Mouse (Mus musculus) heart, postnatal 0 days (tissue): ENCODE results near the gene Tat. TPM values are rescaled to one million over a fixed set of nuclear protein-coding genes. Genes with fewer than 3 reads are reported as not detected.

Experiments used
- ATAC-seq: fragments of 200-750 bp; cut with Nextera tagmentation; 2 replicates; pipeline ENCODE4 v1.8.0; 2017; ENCODE audit warnings: low read depth, moderate number of reproducible peaks, moderate library complexity; ENCODE audit not compliant: insufficient read depth
- DNase-seq: peaks from one replicate; pipeline ENCODE4 v3.0.0-alpha.2; 2016; ENCODE audit warnings: low spot score
- H3K27ac ChIP-seq: fragments of 300-500 bp; sonication (generic); 2 replicates; pipeline ENCODE4 v1.5.1; 2014; ENCODE audit warnings: low read depth, mild to moderate bottlenecking
- H3K27me3 ChIP-seq: fragments of 300-500 bp; sonication (generic); 2 replicates; pipeline ENCODE4 v1.6.1; 2014; ENCODE audit warnings: low read length, mixed read lengths; ENCODE audit not compliant: control insufficient read depth, insufficient read depth
- H3K36me3 ChIP-seq: fragments of 300-500 bp; sonication (generic); replicated peaks from 2 replicates; pipeline ENCODE4 v1.6.1; 2014; ENCODE audit warnings: low read length, mixed read lengths; ENCODE audit not compliant: control insufficient read depth, insufficient read depth
- H3K4me1 ChIP-seq: fragments of 300-500 bp; sonication (generic); 2 replicates; pipeline ENCODE4 v1.6.1; 2014; ENCODE audit warnings: antibody characterized with exemption; ENCODE audit not compliant: control insufficient read depth, insufficient read depth
- H3K4me2 ChIP-seq: fragments of 300-500 bp; sonication (generic); 2 replicates; pipeline ENCODE4 v1.6.1; 2014; ENCODE audit warnings: low read depth, mild to moderate bottlenecking, low read length, moderate library complexity
- H3K4me3 ChIP-seq: fragments of 300-500 bp; sonication (generic); 2 replicates; pipeline ENCODE4 v1.5.1; 2014; ENCODE audit warnings: low read depth, low read length
- H3K9ac ChIP-seq: fragments of 300-500 bp; sonication (generic); replicated peaks from 2 replicates; pipeline ENCODE4 v1.6.1; 2014; ENCODE audit warnings: low read depth, low read length, mixed read lengths
- H3K9me3 ChIP-seq: fragments of 300-500 bp; sonication (generic); replicated peaks from 2 replicates; pipeline ENCODE4 v1.6.1; 2016; ENCODE audit warnings: low read length; ENCODE audit not compliant: control insufficient read depth
- CTCF ChIP-seq: IDR thresholded peaks from 2 replicates; pipeline ENCODE4 v1.5.1; 2016; ENCODE audit warnings: antibody characterized with exemption, control low read depth, low read depth
- EP300 ChIP-seq: IDR thresholded peaks from 2 replicates; pipeline ENCODE4 v1.6.1; 2016; ENCODE audit warnings: antibody characterized with exemption, low read depth
- WGBS: fragments of 180-500 bp; shearing (Covaris S2); extraction: QIAGEN DNeasy Blood & Tissue Kit; methylation state at CpG from one replicate; pipeline ENCODE4 v1.1.7; 2014; 5-methylcytosine and 5-hydroxymethylcytosine counted together
- polyA plus RNA-seq: library from polyadenylated mRNA; unstranded; fragments of >200 nt; fragmentation: Nextera tagmentation; extraction: Ambion mirVana; gene quantifications from 2 replicates; pipeline ENCODE4 v1.2.1, GENCODE M21; 2015
- total RNA-seq: library from RNA; depleted of rRNA; stranded (reverse); fragments of >200 nt; gene quantifications from 2 replicates; pipeline ENCODE4 v1.2.3, GENCODE M21; 2014; ENCODE audit warnings: low replicate concordance

The Tat gene
- total and polyA plus RNA-seq, 2 experiments from 2014 or later = 0.26 to 2.9 TPM

DNA sequence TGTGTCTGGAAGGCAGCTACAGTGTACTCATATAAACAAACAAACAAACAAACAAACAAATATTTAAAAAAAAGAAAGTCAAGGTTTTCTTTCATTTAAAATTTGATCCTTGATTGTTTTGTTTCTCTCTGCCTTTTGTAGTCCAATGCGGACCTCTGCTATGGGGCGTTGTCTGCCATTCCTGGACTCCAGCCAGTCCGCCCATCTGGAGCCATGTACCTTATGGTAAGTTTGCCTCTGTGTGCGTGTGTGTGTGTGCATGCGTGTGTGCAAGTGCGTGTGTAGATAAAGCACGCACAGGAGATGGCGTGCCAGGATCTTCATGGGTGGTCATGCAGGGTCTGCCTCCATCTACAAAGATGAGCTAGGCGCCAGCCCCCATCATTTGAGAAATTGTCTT, 7.1 kb downstream of the Tat start:
- H3K36me3 ChIP-seq = no peaks in the 10 kb centered on the region
- no peaks in the 10 kb centered on the region for H3K9me3 ChIP-seq
- no peak overlapping the region for H3K4me2 ChIP-seq
- no peaks in the 10 kb centered on the region for H3K27me3 ChIP-seq
- no peak overlapping the region for H3K9ac ChIP-seq
- no peak overlapping the region for H3K27ac ChIP-seq
- H3K4me3 ChIP-seq = no peak overlapping the region
- H3K4me1 ChIP-seq = no peaks in the 10 kb centered on the region
- 88% methylated on average over 9 of the region's 9 CpGs for WGBS
- no peak for TF ChIP-seq EP300
- TF ChIP-seq CTCF = no peak
- DNase-seq = no peak
- no peak for ATAC-seq

DNA sequence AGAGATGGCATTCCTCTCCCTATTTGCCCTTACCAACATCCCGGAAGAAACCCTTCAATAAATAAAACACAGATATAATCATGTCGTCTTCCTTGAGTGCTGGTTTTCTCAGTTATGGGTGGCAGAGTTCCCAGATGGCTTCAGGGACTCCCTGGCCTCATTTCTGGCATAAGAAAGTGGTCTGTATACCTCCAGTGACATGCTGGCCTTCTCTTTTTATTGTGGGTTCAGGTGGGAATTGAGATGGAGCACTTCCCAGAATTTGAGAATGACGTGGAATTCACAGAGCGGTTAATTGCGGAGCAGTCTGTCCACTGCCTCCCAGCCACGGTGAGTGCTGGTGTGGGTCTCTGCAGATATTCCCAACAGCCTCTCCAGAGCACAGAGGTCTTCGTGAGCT, 7.8 kb downstream of the Tat start:
- TF ChIP-seq EP300 = no peak
- TF ChIP-seq CTCF = no peak
- ATAC-seq (no peak), DNase-seq (no peak)
- Histone ChIP-seq H3K4me1 (no peaks in the 10 kb centered on the region), H3K9me3 (no peaks in the 10 kb centered on the region), H3K27me3 (no peaks in the 10 kb centered on the region), H3K36me3 (no peaks in the 10 kb centered on the region), H3K27ac (no peak overlapping the region), H3K4me3 (no peak overlapping the region), H3K4me2 (no peak overlapping the region), H3K9ac (no peak overlapping the region)
- 67% methylated on average over 7 of the region's 7 CpGs for WGBS

DNA sequence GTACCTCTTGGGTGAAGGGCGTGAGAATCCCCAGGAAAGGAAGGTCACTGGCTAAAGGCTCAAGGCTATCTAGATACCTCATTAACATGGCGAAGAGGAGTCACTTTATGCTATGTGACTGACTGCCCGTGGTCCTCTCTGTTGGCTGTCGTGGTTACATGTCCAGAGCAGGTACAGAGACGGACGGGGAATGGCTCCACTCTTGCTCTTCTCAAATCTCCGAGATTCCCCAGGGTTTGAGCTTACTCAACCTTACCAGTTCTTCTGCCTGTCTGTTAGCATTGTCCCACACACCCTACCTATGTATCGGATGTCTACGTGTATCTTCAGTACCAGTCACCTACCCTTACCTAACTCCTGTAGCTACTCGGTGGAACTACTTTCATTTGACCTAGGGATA, 9.7 kb downstream of the Tat start:
- DNase-seq = no peak
- 73% methylated on average over 10 of the region's 10 CpGs for WGBS

DNA sequence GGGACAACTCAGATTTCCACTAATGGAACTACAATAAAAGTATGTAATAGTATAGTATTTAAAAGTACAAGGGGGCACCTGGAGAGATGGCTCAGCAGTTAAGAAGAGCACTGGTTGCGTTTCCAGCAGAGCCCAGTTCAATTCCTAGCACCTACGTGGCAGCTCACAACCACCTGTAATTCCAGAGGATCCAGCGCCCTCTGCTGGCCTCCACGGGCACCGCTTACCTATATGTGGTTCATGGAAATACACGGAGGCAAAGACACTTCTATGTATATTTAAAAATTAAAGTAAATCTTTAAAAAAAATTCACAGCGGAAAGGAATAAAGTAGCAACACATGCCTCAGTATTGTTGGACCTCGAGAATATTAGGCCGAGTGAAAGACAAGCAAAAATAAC, 12.7 kb downstream of the Tat start:
- Histone ChIP-seq H3K4me3 (no peak overlapping the region), H3K4me1 (no peaks in the 10 kb centered on the region), H3K9me3 (no peaks in the 10 kb centered on the region), H3K4me2 (no peak overlapping the region), H3K27ac (no peak overlapping the region), H3K27me3 (no peaks in the 10 kb centered on the region), H3K9ac (no peak overlapping the region), H3K36me3 (no peaks in the 10 kb centered on the region)
- 37% methylated on average over 9 of the region's 9 CpGs for WGBS
- peak; percentile 38 for TF ChIP-seq CTCF
- TF ChIP-seq EP300 = no peak
- DNase-seq (no peak), ATAC-seq (no peak)

More for the DNA sequence above, 9.7 kb downstream of the Tat start:
- Histone ChIP-seq H3K4me1 (no peaks in the 10 kb centered on the region), H3K4me3 (no peak overlapping the region), H3K9me3 (no peaks in the 10 kb centered on the region), H3K27ac (no peak overlapping the region), H3K4me2 (no peak overlapping the region), H3K36me3 (no peaks in the 10 kb centered on the region), H3K9ac (no peak overlapping the region), H3K27me3 (no peaks in the 10 kb centered on the region)
- ATAC-seq = no peak
- TF ChIP-seq CTCF (no peak), EP300 (no peak)

DNA sequence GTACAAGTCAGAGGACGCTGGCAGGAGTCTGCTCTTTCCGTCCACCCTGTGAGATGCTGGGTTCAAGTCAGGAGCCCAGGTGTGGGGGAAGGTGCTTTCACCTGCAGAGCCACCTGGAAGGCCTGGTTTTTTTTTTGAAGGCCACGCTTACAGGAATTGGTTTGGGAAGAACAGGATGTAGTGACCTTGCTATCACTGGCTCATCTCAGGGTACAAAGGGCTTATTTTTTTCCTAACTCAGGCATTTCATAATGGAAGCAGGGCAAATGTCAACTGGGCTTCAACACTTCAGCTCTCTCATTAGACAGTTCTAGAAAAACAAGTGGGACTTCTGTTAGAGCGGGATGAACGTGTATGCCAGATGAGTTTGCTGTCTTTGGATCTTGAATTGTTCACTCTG, 14.1 kb downstream of the Tat start:
- Histone ChIP-seq H3K4me1 (no peaks in the 10 kb centered on the region), H3K4me3 (no peak overlapping the region), H3K27me3 (no peaks in the 10 kb centered on the region), H3K27ac (no peak overlapping the region), H3K4me2 (no peak overlapping the region), H3K36me3 (no peaks in the 10 kb centered on the region), H3K9me3 (no peaks in the 10 kb centered on the region), H3K9ac (no peak overlapping the region)
- DNase-seq (no peak), ATAC-seq (no peak)
- no peak for TF ChIP-seq CTCF
- TF ChIP-seq EP300 = no peak
- 70% methylated on average over 5 of the region's 5 CpGs for WGBS

DNA sequence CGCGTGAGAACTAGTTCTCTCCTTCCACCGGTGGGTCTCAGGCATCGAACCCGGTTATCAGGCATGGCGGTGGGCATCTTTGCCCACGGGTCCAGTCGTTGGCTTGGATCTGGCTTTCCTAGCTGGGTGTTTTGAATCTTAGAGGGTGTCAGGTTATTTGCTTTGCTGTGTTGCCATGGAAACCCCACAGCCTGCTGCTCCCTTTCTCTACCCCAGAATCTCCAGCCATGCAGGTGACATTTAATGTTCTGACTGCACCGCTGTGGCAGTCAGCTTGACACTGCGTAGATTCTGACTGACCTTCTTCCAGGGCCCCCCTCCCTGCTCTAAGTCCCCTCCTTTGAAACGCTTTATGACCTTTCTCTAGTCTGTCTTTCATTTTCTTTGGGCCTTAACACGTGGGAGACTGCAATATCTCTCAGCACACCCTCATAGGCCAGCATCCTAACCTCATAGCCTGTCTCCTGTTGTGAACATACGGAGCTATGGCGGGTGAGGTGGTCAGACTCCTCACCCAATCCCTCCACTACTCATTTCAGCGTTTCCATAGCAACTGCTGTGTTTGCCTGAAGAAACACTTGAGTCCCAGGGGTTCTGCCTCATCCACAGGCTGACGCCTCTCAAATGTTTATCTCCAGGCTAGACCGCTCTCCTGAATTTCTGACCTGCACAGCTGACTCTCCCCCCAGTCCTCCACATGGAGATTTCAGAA, 16.2 kb downstream of the Tat start:
- Histone ChIP-seq H3K27me3 (no peaks in the 10 kb centered on the region), H3K27ac (no peak overlapping the region)
- WGBS = 63% methylated on average over 17 of the region's 17 CpGs

More for the DNA sequence above, 16.2 kb downstream of the Tat start:
- no peak overlapping the region for H3K4me2 ChIP-seq
- TF ChIP-seq CTCF (no peak), EP300 (no peak)
- H3K36me3 ChIP-seq = no peaks in the 10 kb centered on the region
- ATAC-seq (no peak), DNase-seq (no peak)
- H3K9me3 ChIP-seq = no peaks in the 10 kb centered on the region
- no peak overlapping the region for H3K9ac ChIP-seq
- no peak overlapping the region for H3K4me3 ChIP-seq
- no peaks in the 10 kb centered on the region for H3K4me1 ChIP-seq
